Comparison of ENCODE assay signal across 8 mouse cellular contexts in the genomic region with DNA sequence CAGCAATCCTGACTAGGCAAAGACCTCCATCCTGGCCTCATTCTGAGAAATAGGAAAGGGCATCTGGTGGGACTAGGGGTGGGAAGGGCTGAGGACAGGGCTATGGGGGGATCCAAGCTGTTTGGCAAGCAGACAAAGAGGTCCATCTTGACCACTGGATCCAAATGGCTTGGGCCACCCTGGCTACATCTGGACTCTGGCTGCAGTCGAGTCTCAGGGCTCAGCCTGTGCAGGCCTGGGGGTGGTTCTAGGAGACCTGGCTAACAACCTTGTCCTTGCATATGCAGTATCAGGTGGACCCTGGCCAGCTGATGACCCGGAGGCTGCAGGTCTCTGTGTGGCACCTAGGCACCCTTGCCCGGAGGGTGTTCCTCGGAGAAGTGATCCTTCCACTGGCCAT.
"Had no signal": no experiment of that assay in that cellular context is flagged by ENCODE, and none has a peak within 500 bp of the region (broad histone marks: within the 10 kb centered on the region; RNA-seq: fewer than 3 reads in every experiment).

No protein-coding gene starts in this region.

- H3K4me2 ChIP-seq: limb, embryonic 13.5 days; liver, embryonic 15.5 days; midbrain, embryonic 15.5 days had no signal

- H3K36me3 ChIP-seq: liver, embryonic 15.5 days; midbrain, embryonic 15.5 days had no signal

- H3K9me3 ChIP-seq: limb, embryonic 13.5 days; liver, embryonic 15.5 days; midbrain, embryonic 15.5 days had no signal

- DNase-seq: lung, adult 2 months; lung, postnatal 36 days; right cerebral cortex, adult 18-20 months had no signal

- H3K4me3 ChIP-seq: layer of hippocampus, adult 2 months; limb, embryonic 13.5 days; liver, embryonic 15.5 days; midbrain, embryonic 15.5 days had no signal

- H3K4me1 ChIP-seq: liver, embryonic 15.5 days had no signal

- H3K9ac ChIP-seq: limb, embryonic 13.5 days; liver, embryonic 15.5 days; midbrain, embryonic 15.5 days had no signal

- H3K27ac ChIP-seq: layer of hippocampus, adult 2 months; limb, embryonic 13.5 days; liver, embryonic 15.5 days; midbrain, embryonic 15.5 days had no signal

- H3K27me3 ChIP-seq: limb, embryonic 13.5 days; liver, embryonic 15.5 days; midbrain, embryonic 15.5 days had no signal

- ATAC-seq: intestine, postnatal 0 days; midbrain, embryonic 15.5 days had no signal
